Mouse (Mus musculus): ENCODE measurements around the gene Prkca. TPM values are rescaled to one million over a fixed set of nuclear protein-coding genes. Genes with fewer than 3 reads are reported as not detected.
"Not testable (repeated sequence)": the region's sequence is repeated elsewhere in the genome, so short reads cannot be mapped to it uniquely, and the experiment has no call there.

The Prkca gene
- total RNA-seq, 2 experiments from 2014 or later: 134 to 136 TPM

- no peak for DNase-seq (ENCODE audit: low spot score in 2 of 2)
Observed at GRCm38 (mm10) chr11:108127908-108128307, 215.8 kb downstream of the Prkca start.

GRCm38 (mm10) chr11:108122486-108122885 lies 221.2 kb downstream of the Prkca start:
- no peak for DNase-seq (ENCODE audit: low spot score in 2 of 2)

- DNase-seq (ENCODE audit: low spot score in 2 of 2): no peak
Observed at GRCm38 (mm10) chr11:108120708-108121107, 223.0 kb downstream of the Prkca start.

GRCm38 (mm10) chr11:108119785-108120184 lies 223.9 kb downstream of the Prkca start:
- DNase-seq (ENCODE audit: low spot score in 2 of 2): no peak

- no peak for DNase-seq (ENCODE audit: low spot score in 2 of 2)
Observed at GRCm38 (mm10) chr11:108118814-108119213, 224.9 kb downstream of the Prkca start.

- no peak for DNase-seq (ENCODE audit: low spot score in 2 of 2)
Observed at GRCm38 (mm10) chr11:108118221-108118620, 225.5 kb downstream of the Prkca start.

GRCm38 (mm10) chr11:108117360-108118050 lies 226.2 kb downstream of the Prkca start:
- DNase-seq (ENCODE audit: low spot score in 2 of 2): no peak

- no peak for DNase-seq (ENCODE audit: low spot score in 2 of 2)
Observed at GRCm38 (mm10) chr11:108114091-108114490, 229.6 kb downstream of the Prkca start.

GRCm38 (mm10) chr11:108112437-108112836 lies 231.3 kb downstream of the Prkca start:
- no peak for DNase-seq (ENCODE audit: low spot score in 2 of 2)

- DNase-seq (ENCODE audit: low spot score in 2 of 2): no peak
Observed at GRCm38 (mm10) chr11:108104085-108104484, 239.6 kb downstream of the Prkca start.

- no peak for DNase-seq (ENCODE audit: low spot score in 2 of 2)
Observed at GRCm38 (mm10) chr11:108101280-108101950, 242.3 kb downstream of the Prkca start.

- no peak for DNase-seq (ENCODE audit: low spot score in 2 of 2)
Observed at GRCm38 (mm10) chr11:108098306-108098705, 245.4 kb downstream of the Prkca start.

GRCm38 (mm10) chr11:108094796-108095195 lies 248.9 kb downstream of the Prkca start:
- DNase-seq (ENCODE audit: low spot score in 2 of 2): no peak

- no peak for DNase-seq (ENCODE audit: low spot score in 2 of 2)
Observed at GRCm38 (mm10) chr11:108093248-108093647, 250.5 kb downstream of the Prkca start.

- no peak for DNase-seq (ENCODE audit: low spot score in 2 of 2)
Observed at GRCm38 (mm10) chr11:108091238-108091637, 252.5 kb downstream of the Prkca start.

GRCm38 (mm10) chr11:108090706-108091105 lies 253.0 kb downstream of the Prkca start:
- DNase-seq (ENCODE audit: low spot score in 2 of 2): no peak

- DNase-seq (ENCODE audit: low spot score in 2 of 2): no peak
Observed at GRCm38 (mm10) chr11:108088063-108088462, 255.7 kb downstream of the Prkca start.

- not testable (repeated sequence) for DNase-seq (ENCODE audit: low spot score in 2 of 2)
Observed at GRCm38 (mm10) chr11:108087105-108087700, 256.5 kb downstream of the Prkca start.

- DNase-seq (ENCODE audit: low spot score in 2 of 2): no peak
Observed at GRCm38 (mm10) chr11:108082673-108083072, 261.1 kb downstream of the Prkca start.

GRCm38 (mm10) chr11:108079946-108080650 lies 263.6 kb downstream of the Prkca start:
- no peak for DNase-seq (ENCODE audit: low spot score in 2 of 2)

GRCm38 (mm10) chr11:108079454-108079853 lies 264.3 kb downstream of the Prkca start:
- DNase-seq (ENCODE audit: low spot score in 2 of 2): no peak

- no peak for DNase-seq (ENCODE audit: low spot score in 2 of 2)
Observed at GRCm38 (mm10) chr11:108077514-108077913, 266.2 kb downstream of the Prkca start.
